Mouse (Mus musculus) liver, adult 2 months (tissue): ENCODE measurements around the gene Crtac1. TPM values are rescaled to one million over a fixed set of nuclear protein-coding genes. Genes with fewer than 3 reads are reported as not detected.

ENCODE experiments used
- DNase-seq: peaks from one replicate; pipeline ENCODE4 v3.0.0-alpha.2; 2011; ENCODE audit warnings: low read depth, low spot score; ENCODE audit errors: extremely low read depth
- H3K27ac ChIP-seq: fragments of 200-500 bp; replicated peaks from 2 replicates; pipeline ENCODE4 v1.5.1; 2012; ENCODE audit warnings: low read depth, mild to moderate bottlenecking, control low read depth, inconsistent platforms, low read length; ENCODE audit not compliant: insufficient read depth
- H3K27me3 ChIP-seq: fragments of 200-500 bp; 2 replicates; pipeline ENCODE4 v1.6.1; 2012; ENCODE audit warnings: mild to moderate bottlenecking, moderate library complexity, low read length, inconsistent platforms; ENCODE audit not compliant: control insufficient read depth, insufficient read depth
- H3K36me3 ChIP-seq: fragments of 200-500 bp; 2 replicates; pipeline ENCODE4 v1.6.1; 2012; ENCODE audit warnings: low read length, inconsistent platforms; ENCODE audit not compliant: control insufficient read depth, insufficient read depth
- H3K4me1 ChIP-seq: fragments of 200-500 bp; 2 replicates; pipeline ENCODE4 v1.6.1; 2011; ENCODE audit warnings: low read length; ENCODE audit not compliant: control insufficient read depth, insufficient read depth
- H3K4me3 ChIP-seq: fragments of 200-500 bp; 2 replicates; pipeline ENCODE4 v1.5.1; 2011; ENCODE audit warnings: low read depth, mild to moderate bottlenecking, control low read depth, low read length, moderate library complexity; ENCODE audit not compliant: insufficient read depth
- H3K79me2 ChIP-seq: fragments of 200-500 bp; 2 replicates; pipeline ENCODE4 v1.6.1; 2012; ENCODE audit warnings: inconsistent platforms, mild to moderate bottlenecking, low read length, moderate library complexity; ENCODE audit not compliant: control insufficient read depth, insufficient read depth
- H3K9ac ChIP-seq: fragments of 200-500 bp; 2 replicates; pipeline ENCODE4 v1.6.1; 2012; ENCODE audit warnings: low read depth, mild to moderate bottlenecking, control low read depth, inconsistent platforms, low read length
- CTCF ChIP-seq: fragments of 200-500 bp; IDR thresholded peaks from 2 replicates; pipeline ENCODE4 v1.5.1; 2011; ENCODE audit warnings: low read depth, low read length, control low read depth
- POLR2A ChIP-seq: fragments of 200-500 bp; IDR thresholded peaks from 2 replicates; pipeline ENCODE4 v1.6.1; 2011; ENCODE audit warnings: low read length, control low read depth; ENCODE audit not compliant: insufficient read depth; ENCODE audit errors: extremely low read depth
- WGBS: fragments of 180-500 bp; shearing (Covaris S2); methylation state at CpG from one replicate; pipeline ENCODE4 v1.1.7; 2018; 5-methylcytosine and 5-hydroxymethylcytosine counted together
- polyA plus RNA-seq: library from polyadenylated mRNA; depleted of rRNA; stranded (reverse); fragments of >200 nt; gene quantifications from 2 replicates; pipeline ENCODE4 v1.2.3, GENCODE M21; 2012
- total RNA-seq: library from RNA; depleted of rRNA; stranded (reverse); fragments of >200 nt; gene quantifications from 2 replicates; pipeline ENCODE4 v1.2.3, GENCODE M21; 2014

Crtac1 gene
- total and polyA plus RNA-seq, 2 experiments = not detected

DNA sequence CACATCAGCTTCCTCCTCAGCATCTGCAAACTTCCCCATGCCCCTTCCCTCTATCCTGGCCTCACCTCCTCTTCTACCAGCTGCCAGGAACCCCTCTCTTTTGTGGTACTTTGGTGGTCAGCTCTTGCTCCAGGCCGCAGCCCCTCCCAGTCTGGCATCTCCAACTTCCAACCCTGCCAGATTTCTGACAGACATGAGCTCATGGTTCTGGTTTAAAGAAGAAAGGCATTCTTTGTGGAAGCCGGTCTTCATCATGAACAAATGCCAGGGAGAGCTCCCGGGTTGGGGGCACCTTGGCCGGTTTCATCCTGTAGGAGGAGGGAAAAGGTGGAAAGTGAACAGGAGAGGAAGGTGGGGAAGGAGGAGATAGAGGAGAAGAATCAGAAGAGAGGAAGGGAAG, 4.0 kb upstream of the Crtac1 start:
- DNase-seq = no peak
- Histone ChIP-seq H3K27ac (no peak overlapping the region), H3K79me2 (no peaks in the 10 kb centered on the region), H3K36me3 (no peaks in the 10 kb centered on the region), H3K4me3 (no peak overlapping the region), H3K9ac (no peak overlapping the region), H3K4me1 (no peaks in the 10 kb centered on the region), H3K27me3 (peaks cover 23% of the 10 kb centered on the region)
- TF ChIP-seq POLR2A = no peak
- no peak for TF ChIP-seq CTCF
- WGBS = 72% methylated on average over 4 of the region's 4 CpGs

DNA sequence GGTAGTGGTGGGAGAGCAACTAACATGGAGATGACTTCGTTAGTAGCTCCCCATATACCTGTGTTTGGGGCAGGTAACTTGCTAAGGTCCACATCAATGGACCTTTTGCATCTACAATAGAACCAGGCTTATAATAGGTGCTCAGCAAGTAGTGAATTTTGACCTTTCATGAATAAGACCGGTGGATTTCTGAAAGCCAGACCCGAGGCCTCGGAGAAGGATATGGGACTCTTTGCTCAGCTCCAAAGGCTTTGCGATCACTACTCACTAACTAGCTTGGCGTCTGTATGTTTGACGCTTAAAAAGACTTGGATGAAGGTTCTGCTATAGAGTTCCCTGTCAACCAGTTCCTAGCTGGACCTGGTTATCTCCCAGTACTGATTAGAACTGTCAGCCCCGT, 1.2 kb upstream of the Crtac1 start:
- no peak for TF ChIP-seq CTCF
- no peak for TF ChIP-seq POLR2A
- 37% methylated on average over 8 of the region's 8 CpGs for WGBS
- peaks cover 29% of the 10 kb centered on the region for H3K27me3 ChIP-seq

DNA sequence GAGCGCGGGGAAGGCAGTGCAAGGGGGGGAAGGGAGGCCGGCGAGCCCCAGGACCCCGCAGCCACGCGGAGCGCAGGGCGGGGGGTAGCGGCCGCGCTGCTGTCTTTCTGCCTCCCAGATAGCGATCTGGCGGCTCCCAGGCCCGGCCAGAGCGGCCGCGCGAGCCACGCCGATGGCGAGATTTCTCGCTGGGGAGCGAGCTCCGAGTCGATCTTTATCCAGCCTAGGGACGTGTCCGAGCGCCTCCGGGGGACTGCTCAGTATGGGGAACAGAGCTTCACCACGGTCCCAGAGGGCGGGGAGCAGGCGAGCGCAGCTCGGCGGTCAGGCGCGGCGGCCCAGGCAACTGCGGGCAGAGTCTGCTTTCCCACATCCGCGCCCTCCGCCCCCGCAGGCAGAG, 608 bp upstream of the Crtac1 start:
- Histone ChIP-seq H3K4me3 (peak overlapping the region; percentile 21; the same call in 1 of the 2 replicates), H3K27me3 (peaks cover 29% of the 10 kb centered on the region), H3K27ac (no peak overlapping the region), H3K9ac (no peak overlapping the region), H3K36me3 (no peaks in the 10 kb centered on the region), H3K4me1 (no peaks in the 10 kb centered on the region), H3K79me2 (no peaks in the 10 kb centered on the region)
- TF ChIP-seq CTCF (no peak), POLR2A (no peak)
- DNase-seq = no peak
- 2% methylated on average over 35 of the region's 44 CpGs for WGBS

More for the DNA sequence above, 1.2 kb upstream of the Crtac1 start:
- Histone ChIP-seq H3K27ac (no peak overlapping the region), H3K9ac (no peak overlapping the region), H3K4me1 (no peaks in the 10 kb centered on the region), H3K4me3 (no peak overlapping the region), H3K36me3 (no peaks in the 10 kb centered on the region), H3K79me2 (no peaks in the 10 kb centered on the region)
- no peak for DNase-seq

DNA sequence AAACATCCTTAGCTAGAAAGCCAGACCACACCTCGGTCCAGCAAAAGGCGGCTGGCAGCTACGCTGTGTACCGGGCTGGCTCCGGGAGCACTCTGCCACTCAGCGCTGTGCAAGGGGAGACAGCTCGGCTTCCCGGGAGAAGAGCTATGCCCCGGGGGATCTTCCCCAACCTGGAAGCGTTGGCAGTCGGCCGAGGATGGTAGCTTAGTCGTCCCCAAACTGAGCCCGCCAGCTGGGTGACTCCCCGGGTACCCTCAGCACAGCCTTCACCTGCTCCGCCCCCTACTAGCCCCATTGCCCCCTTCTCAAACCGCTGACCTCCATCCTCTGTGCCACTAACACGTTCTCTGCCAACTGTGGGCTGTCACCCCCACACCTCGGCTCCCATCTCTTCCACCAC, 602 bp downstream of the Crtac1 start:
- Histone ChIP-seq H3K27me3 (peaks cover 29% of the 10 kb centered on the region), H3K36me3 (no peaks in the 10 kb centered on the region), H3K4me1 (no peaks in the 10 kb centered on the region), H3K79me2 (no peaks in the 10 kb centered on the region), H3K4me3 (no peak overlapping the region), H3K9ac (no peak overlapping the region), H3K27ac (no peak overlapping the region)
- TF ChIP-seq CTCF (no peak), POLR2A (no peak)
- no peak for DNase-seq
- WGBS = 12% methylated on average over 19 of the region's 19 CpGs

DNA sequence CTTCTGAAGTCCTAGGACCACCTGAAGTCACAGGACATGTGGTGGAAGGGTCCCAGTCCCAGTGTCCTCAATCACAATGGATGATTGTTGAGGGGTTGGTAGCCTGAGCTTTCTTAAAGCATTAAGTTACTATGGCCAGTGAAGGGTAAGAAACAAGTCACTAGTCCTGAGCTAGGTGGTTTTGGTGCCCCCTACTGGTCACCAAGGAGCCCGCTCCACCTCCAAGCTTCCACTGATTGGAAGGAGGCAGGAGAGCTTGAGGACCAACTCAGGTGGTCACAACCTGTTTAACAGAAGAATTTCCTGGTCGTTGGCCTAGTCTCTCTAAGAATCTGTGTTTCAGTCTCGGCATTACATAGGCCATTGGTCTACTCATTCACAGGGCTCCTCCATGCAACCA, 2.2 kb downstream of the Crtac1 start:
- TF ChIP-seq POLR2A = no peak
- TF ChIP-seq CTCF = peak; percentile 78
- Histone ChIP-seq H3K36me3 (no peaks in the 10 kb centered on the region), H3K79me2 (no peaks in the 10 kb centered on the region), H3K27ac (no peak overlapping the region), H3K4me1 (no peaks in the 10 kb centered on the region), H3K9ac (no peak overlapping the region), H3K27me3 (peaks cover 27% of the 10 kb centered on the region), H3K4me3 (no peak overlapping the region)
- 21% methylated on average over 3 of the region's 3 CpGs for WGBS
- peak; percentile 29 for DNase-seq

DNA sequence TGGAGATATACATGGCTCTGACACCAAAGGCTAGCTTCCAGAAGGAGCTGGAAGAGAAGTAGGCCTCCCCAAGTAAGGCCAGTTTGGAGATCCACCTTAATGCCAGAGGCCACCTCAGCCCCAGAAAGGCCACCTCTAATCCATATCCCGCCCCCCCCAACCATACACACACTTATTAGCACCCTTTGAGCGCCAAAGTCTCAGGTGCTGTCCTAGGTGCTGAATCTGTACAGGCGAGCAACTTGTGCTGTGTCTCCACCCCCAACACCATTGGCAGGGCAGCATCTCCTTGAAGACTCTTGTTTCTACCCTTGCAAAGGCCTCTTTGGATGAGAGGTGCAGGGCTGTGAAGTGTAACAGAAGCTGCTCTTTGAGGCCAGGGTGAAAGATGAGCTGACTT, 6.4 kb downstream of the Crtac1 start:
- DNase-seq = no peak
- Histone ChIP-seq H3K27me3 (peaks cover 8% of the 10 kb centered on the region; the same call in 1 of the 2 replicates), H3K4me3 (no peak overlapping the region), H3K4me1 (no peaks in the 10 kb centered on the region), H3K36me3 (no peaks in the 10 kb centered on the region), H3K27ac (no peak overlapping the region), H3K79me2 (no peaks in the 10 kb centered on the region), H3K9ac (no peak overlapping the region)
- 10% methylated on average over 3 of the region's 3 CpGs for WGBS
- TF ChIP-seq POLR2A (no peak), CTCF (no peak)
